ENCODE assay signal across 12 mouse cellular contexts in genomic region chr11:98777888-98778287, GRCm38 (mm10). TPM values are rescaled to one million over a fixed set of nuclear protein-coding genes. Genes with fewer than 3 reads are reported as not detected.
DNase-seq lines count a peak whose midpoint lies in the region; ATAC-seq and TF ChIP-seq lines count a peak whose summit lies in the region.
"Had no signal": no experiment of that assay in that cellular context is flagged by ENCODE, and none has a peak within 500 bp of the region (broad histone marks: within the 10 kb centered on the region; RNA-seq: fewer than 3 reads in every experiment).

No protein-coding gene starts in this region.

- TF ChIP-seq POLR2A in limb, embryonic 14.5 days (IDR thresholded peaks at IDR 0.05; ENCODE audit: borderline replicate concordance, extremely low read depth, insufficient read depth, insufficient read length), result no peak

- H3K4me1 ChIP-seq in kidney, embryonic 16.5 days (ENCODE audit: insufficient read depth, low read length), result peaks cover 79% of the 10 kb centered on the region
- peaks cover 14% of the 10 kb centered on the region for H3K4me1 ChIP-seq in brown adipose tissue, adult 24 weeks (ENCODE audit: control insufficient read depth, insufficient read depth, insufficient read length, low read length)
- peaks cover 57% of the 10 kb centered on the region for H3K4me1 ChIP-seq in embryonic facial prominence, embryonic 13.5 days
- H3K4me1 ChIP-seq in limb, embryonic 14.5 days (ENCODE audit: control insufficient read depth, insufficient read depth, low read length), result peaks cover 60% of the 10 kb centered on the region

- ATAC-seq in kidney, embryonic 16.5 days (ENCODE audit: low FRiP score, low TSS enrichment), result no peak
- ATAC-seq in embryonic facial prominence, embryonic 13.5 days (ENCODE audit: insufficient number of reproducible peaks, insufficient read depth, low FRiP score, low TSS enrichment, low read depth), result no peak
- ATAC-seq in limb, embryonic 14.5 days (ENCODE audit: low FRiP score, low read depth), result no peak
- ATAC-seq in inflammation-experienced regulatory T-cells, adult 6 months, result no peak

- no peaks in the 10 kb centered on the region for H3K9me3 ChIP-seq in kidney, embryonic 16.5 days (ENCODE audit: low read length)
- no peaks in the 10 kb centered on the region for H3K9me3 ChIP-seq in embryonic facial prominence, embryonic 13.5 days
- H3K9me3 ChIP-seq in limb, embryonic 14.5 days (ENCODE audit: control insufficient read depth, low read length), result no peaks in the 10 kb centered on the region
- H3K9me3 ChIP-seq: forebrain, embryonic 12.5 days; neural tube, embryonic 12.5 days had no signal

- peak overlapping the region; percentile 94 for H3K27ac ChIP-seq in kidney, embryonic 16.5 days (ENCODE audit: low read length)
- peak overlapping the region; percentile 94 for H3K27ac ChIP-seq in brown adipose tissue, adult 24 weeks (replicated peaks; ENCODE audit: low read depth, low read length)
- H3K27ac ChIP-seq in embryonic facial prominence, embryonic 13.5 days, result peak overlapping the region; percentile 90
- peak overlapping the region; percentile 76; the same call in 1 of the 2 replicates for H3K27ac ChIP-seq in limb, embryonic 14.5 days (replicated peaks; ENCODE audit: low read depth, low read length)
- H3K27ac ChIP-seq: neural tube, embryonic 12.5 days had no signal

- no peak for DNase-seq in kidney, postnatal 14 days
- no peak for DNase-seq in limb, embryonic 14.5 days (ENCODE audit: low spot score)
- DNase-seq in spleen, adult 18-20 months, result no peak
- DNase-seq: cerebellum, postnatal 36 days; right cerebral cortex, postnatal 4 days; thymus, adult 18-20 months had no signal

- H3K36me3 ChIP-seq in kidney, embryonic 16.5 days (ENCODE audit: insufficient read depth, low read length), result no peaks in the 10 kb centered on the region
- H3K36me3 ChIP-seq in embryonic facial prominence, embryonic 13.5 days, result no peaks in the 10 kb centered on the region
- no peaks in the 10 kb centered on the region for H3K36me3 ChIP-seq in limb, embryonic 14.5 days (ENCODE audit: control insufficient read depth, insufficient read depth, low read length)
- H3K36me3 ChIP-seq: forebrain, embryonic 12.5 days; neural tube, embryonic 12.5 days had no signal

- H3K9ac ChIP-seq in kidney, embryonic 16.5 days (replicated peaks; ENCODE audit: low read length), result no peak overlapping the region
- H3K9ac ChIP-seq in embryonic facial prominence, embryonic 13.5 days, result no peak overlapping the region
- H3K9ac ChIP-seq in limb, embryonic 14.5 days (ENCODE audit: low read depth, low read length, severe bottlenecking), result no peak overlapping the region
- H3K9ac ChIP-seq: forebrain, embryonic 12.5 days had no signal

- no peak overlapping the region for H3K4me2 ChIP-seq in kidney, embryonic 16.5 days (replicated peaks; ENCODE audit: low read depth, low read length)
- no peak overlapping the region for H3K4me2 ChIP-seq in embryonic facial prominence, embryonic 13.5 days
- no peak overlapping the region for H3K4me2 ChIP-seq in limb, embryonic 14.5 days (replicated peaks; ENCODE audit: low read depth, low read length, severe bottlenecking)

- H3K4me3 ChIP-seq in kidney, embryonic 16.5 days (ENCODE audit: low read length), result no peak overlapping the region
- no peak overlapping the region for H3K4me3 ChIP-seq in brown adipose tissue, adult 24 weeks (ENCODE audit: insufficient read depth, low read depth, low read length)
- no peak overlapping the region for H3K4me3 ChIP-seq in embryonic facial prominence, embryonic 13.5 days
- no peak overlapping the region for H3K4me3 ChIP-seq in limb, embryonic 14.5 days (replicated peaks; ENCODE audit: low read length)
- H3K4me3 ChIP-seq: forebrain, embryonic 12.5 days; neural tube, embryonic 12.5 days had no signal

- no peaks in the 10 kb centered on the region for H3K27me3 ChIP-seq in kidney, embryonic 16.5 days (ENCODE audit: insufficient read depth, low read length)
- H3K27me3 ChIP-seq in embryonic facial prominence, embryonic 13.5 days, result no peaks in the 10 kb centered on the region
- H3K27me3 ChIP-seq in limb, embryonic 14.5 days (ENCODE audit: control insufficient read depth, insufficient read depth, low read length), result no peaks in the 10 kb centered on the region
- H3K27me3 ChIP-seq: neural tube, embryonic 12.5 days had no signal

RNA-seq across cellular contexts. Expression of gene Nr1d1, which starts 2.8 kb away (rescaled TPM):
- polyA plus RNA-seq in kidney, embryonic 16.5 days (2015; fragmentation: Nextera tagmentation; extraction: Ambion mirVana), result 2.2 and 2.4 TPM in 2 replicates
- polyA plus RNA-seq in brown adipose tissue, adult 24 weeks (2012; ENCODE audit: insufficient read depth, insufficient read length, missing spikeins), result 78.3 and 90.9 TPM in 2 replicates
- 1.4 and 1.5 TPM in 2 replicates for polyA plus RNA-seq in embryonic facial prominence, embryonic 13.5 days (2015; fragmentation: Nextera tagmentation; extraction: Ambion mirVana)
- 1.8 and 2.5 TPM in 2 replicates for polyA plus RNA-seq in limb, embryonic 14.5 days (2012; rRNA removed)
- 1.2 and 1.4 TPM in 2 replicates for polyA plus RNA-seq in limb, embryonic 14.5 days (2014; fragmentation: Nextera tagmentation; extraction: Ambion mirVana)
- 1 to 10 TPM; 6.5 to 8.4 (median 7.3) TPM for polyA plus RNA-seq in inflammation-experienced regulatory T-cells, adult 6 months (2017; shearing (Covaris generic))

RNA-seq across cellular contexts. Expression of gene Msl1, which starts 17.4 kb away (rescaled TPM):
- 23.7 and 24.2 TPM in 2 replicates for polyA plus RNA-seq in kidney, embryonic 16.5 days (2015; fragmentation: Nextera tagmentation; extraction: Ambion mirVana)
- 36.3 and 40.8 TPM in 2 replicates for polyA plus RNA-seq in brown adipose tissue, adult 24 weeks (2012; ENCODE audit: insufficient read depth, insufficient read length, missing spikeins)
- 31.5 and 33.0 TPM in 2 replicates for polyA plus RNA-seq in embryonic facial prominence, embryonic 13.5 days (2015; fragmentation: Nextera tagmentation; extraction: Ambion mirVana)
- 76.9 and 81.1 TPM in 2 replicates for polyA plus RNA-seq in limb, embryonic 14.5 days (2012; rRNA removed)
- 19.8 and 23.5 TPM in 2 replicates for polyA plus RNA-seq in limb, embryonic 14.5 days (2014; fragmentation: Nextera tagmentation; extraction: Ambion mirVana)
- polyA plus RNA-seq in inflammation-experienced regulatory T-cells, adult 6 months (2017; shearing (Covaris generic)), result 10 to 100 TPM; 16.7 to 26.3 (median 20.4) TPM

RNA-seq across cellular contexts. Expression of gene Casc3, which starts 26.8 kb away (rescaled TPM):
- polyA plus RNA-seq in kidney, embryonic 16.5 days (2015; fragmentation: Nextera tagmentation; extraction: Ambion mirVana), result 36.2 and 41.0 TPM in 2 replicates
- 9.2 and 16.9 TPM in 2 replicates for polyA plus RNA-seq in brown adipose tissue, adult 24 weeks (2012; ENCODE audit: insufficient read depth, insufficient read length, missing spikeins)
- 39.0 and 40.3 TPM in 2 replicates for polyA plus RNA-seq in embryonic facial prominence, embryonic 13.5 days (2015; fragmentation: Nextera tagmentation; extraction: Ambion mirVana)
- 52.4 and 56.8 TPM in 2 replicates for polyA plus RNA-seq in limb, embryonic 14.5 days (2012; rRNA removed)
- polyA plus RNA-seq in limb, embryonic 14.5 days (2014; fragmentation: Nextera tagmentation; extraction: Ambion mirVana), result 34.1 and 40.4 TPM in 2 replicates
- polyA plus RNA-seq in inflammation-experienced regulatory T-cells, adult 6 months (2017; shearing (Covaris generic)), result 10 to 100 TPM in 2 of 3 experiments, 1 to 10 TPM in 1; 8.7 to 14.8 (median 11.6) TPM

RNA-seq across cellular contexts. Expression of gene Thra, which starts 37.5 kb away (rescaled TPM):
- 24.4 and 25.9 TPM in 2 replicates for polyA plus RNA-seq in kidney, embryonic 16.5 days (2015; fragmentation: Nextera tagmentation; extraction: Ambion mirVana)
- polyA plus RNA-seq in brown adipose tissue, adult 24 weeks (2012; ENCODE audit: insufficient read depth, insufficient read length, missing spikeins), result 64.4 and 82.3 TPM in 2 replicates
- 46.5 and 47.3 TPM in 2 replicates for polyA plus RNA-seq in embryonic facial prominence, embryonic 13.5 days (2015; fragmentation: Nextera tagmentation; extraction: Ambion mirVana)
- 149 and 157 TPM in 2 replicates for polyA plus RNA-seq in limb, embryonic 14.5 days (2012; rRNA removed)
- polyA plus RNA-seq in limb, embryonic 14.5 days (2014; fragmentation: Nextera tagmentation; extraction: Ambion mirVana), result 55.9 and 63.2 TPM in 2 replicates
- 1 to 10 TPM; 1.3 to 6.3 (median 5.2) TPM for polyA plus RNA-seq in inflammation-experienced regulatory T-cells, adult 6 months (2017; shearing (Covaris generic))

RNA-seq across cellular contexts. Expression of gene Med24, which starts 48.7 kb away (rescaled TPM):
- polyA plus RNA-seq in kidney, embryonic 16.5 days (2015; fragmentation: Nextera tagmentation; extraction: Ambion mirVana), result 71.4 and 73.9 TPM in 2 replicates
- polyA plus RNA-seq in brown adipose tissue, adult 24 weeks (2012; ENCODE audit: insufficient read depth, insufficient read length, missing spikeins), result 18.4 and 24.7 TPM in 2 replicates
- 63.8 and 65.0 TPM in 2 replicates for polyA plus RNA-seq in embryonic facial prominence, embryonic 13.5 days (2015; fragmentation: Nextera tagmentation; extraction: Ambion mirVana)
- polyA plus RNA-seq in limb, embryonic 14.5 days (2012; rRNA removed), result 83.4 and 104 TPM in 2 replicates
- polyA plus RNA-seq in limb, embryonic 14.5 days (2014; fragmentation: Nextera tagmentation; extraction: Ambion mirVana), result 43.9 and 48.3 TPM in 2 replicates
- 10 to 100 TPM; 23.8 to 32.5 (median 28.3) TPM for polyA plus RNA-seq in inflammation-experienced regulatory T-cells, adult 6 months (2017; shearing (Covaris generic))
